Mouse (Mus musculus) small intestine, adult 2 months (tissue): ENCODE data around the gene Pick1.

Source experiments
- CTCF ChIP-seq: fragments of 200-500 bp; IDR thresholded peaks from 2 replicates; pipeline ENCODE4 v1.5.1; 2012; ENCODE audit warnings: low read depth, mild to moderate bottlenecking, control low read depth, inconsistent platforms, low read length, moderate library complexity, mixed read lengths; ENCODE audit not compliant: insufficient replicate concordance, insufficient read length; ENCODE audit errors: extremely low read depth
- POLR2A ChIP-seq: fragments of 200-500 bp; IDR thresholded peaks from 2 replicates; pipeline ENCODE4 v1.6.1; 2012; ENCODE audit warnings: low read depth, mild to moderate bottlenecking, control low read depth, inconsistent platforms, low read length, moderate library complexity

DNA sequence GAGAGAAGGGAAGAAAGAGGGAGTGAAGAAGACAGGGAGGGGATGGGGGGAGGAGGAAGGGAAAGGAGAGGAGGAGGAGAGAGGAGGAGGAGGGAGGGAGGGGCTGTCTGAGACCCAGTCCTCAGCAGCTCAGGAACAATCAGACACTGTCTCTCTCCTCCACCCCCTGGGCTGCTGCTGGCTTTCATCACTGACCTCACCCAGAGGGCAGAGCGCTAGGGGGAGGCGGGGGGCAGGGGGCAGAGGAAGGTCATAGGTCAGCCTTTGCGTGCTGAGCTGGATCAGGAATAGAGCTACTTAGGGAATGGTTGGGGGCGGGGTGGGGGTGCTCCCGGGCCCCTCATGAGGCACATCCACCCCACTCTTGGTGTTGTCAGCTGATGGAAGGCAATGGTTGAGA is 5.3 kb upstream of the Pick1 start:
- no peak for TF ChIP-seq POLR2A
- TF ChIP-seq CTCF: no peak
